Comparison of ENCODE assay signal across 8 mouse cellular contexts in genomic region chr8:81341591-81342235, GRCm38 (mm10). TPM values are rescaled to one million over a fixed set of nuclear protein-coding genes. Genes with fewer than 3 reads are reported as not detected.
A peak's percentile ranks its signal among the peaks of the same experiment; 100 is the strongest.
DNase-seq lines count a peak whose midpoint lies in the region; ATAC-seq lines count a peak whose summit lies in the region.

No protein-coding gene starts in this region.

- H3K4me1 ChIP-seq in intestine, embryonic 14.5 days (replicated peaks; ENCODE audit: control insufficient read depth, insufficient read depth, low read length) = no peaks in the 10 kb centered on the region; the same call in 1 of the 2 replicates

- ATAC-seq in intestine, embryonic 14.5 days (replicated peaks; ENCODE audit: low FRiP score, low TSS enrichment, low read depth) = peak; percentile 84
- peak; percentile 33 for ATAC-seq in megakaryocyte progenitor cell, adult 5-6 weeks (replicated peaks; ENCODE audit: poor library complexity)

- H3K4me3 ChIP-seq in intestine, embryonic 14.5 days (ENCODE audit: low read depth, low read length) = peak overlapping the region; percentile 52

- peak; percentile 55 for DNase-seq in WW6 (ENCODE audit: low read depth, low spot score)
- peak; percentile 94 for DNase-seq in cerebellum, adult 9-10 months
- DNase-seq in frontal cortex, postnatal 14 days (ENCODE audit: low spot score in 2 of 2) = peak; percentile 55 to 58
- DNase-seq in intestine, embryonic 14.5 days (ENCODE audit: low spot score) = peak; percentile 85
- peak; percentile 67 to 70 for DNase-seq in left cerebral cortex, postnatal 14 days (ENCODE audit: low spot score in 2 of 2)
- peak; percentile 76 to 82 for DNase-seq in right cerebral cortex, postnatal 10 days (ENCODE audit: low spot score in 2 of 2)
- DNase-seq in MN1 (ENCODE audit: low spot score) = no peak

- peak overlapping the region; percentile 47 for H3K9ac ChIP-seq in intestine, embryonic 14.5 days (ENCODE audit: low read length)

- H3K4me2 ChIP-seq in intestine, embryonic 14.5 days (ENCODE audit: low read length) = peak overlapping the region; percentile 93

- under 1% methylated on average over 22 of the region's 23 CpGs for whole genome bisulfite sequencing in intestine, embryonic 14.5 days

- H3K36me3 ChIP-seq in intestine, embryonic 14.5 days (ENCODE audit: control insufficient read depth, insufficient read depth, low read length) = no peaks in the 10 kb centered on the region

- H3K9me3 ChIP-seq in intestine, embryonic 14.5 days (ENCODE audit: control insufficient read depth, low read length) = no peaks in the 10 kb centered on the region

- H3K27ac ChIP-seq in intestine, embryonic 14.5 days (ENCODE audit: low read depth) = no peak overlapping the region

- H3K27me3 ChIP-seq in intestine, embryonic 14.5 days (replicated peaks; ENCODE audit: control insufficient read depth, insufficient read depth, low read length) = peaks cover 8% of the 10 kb centered on the region; the same call in 1 of the 2 replicates

- intact Hi-C loops in left cerebral cortex, postnatal 14 days (cut with DNase I) = loop anchor here (10.0 kb wide), 2 partner anchors 277 to 683 kb away; no protein-coding TSS in a partner anchor

RNA-seq across cellular contexts. Expression of gene Inpp4b, which starts 0.6 kb away (rescaled TPM):
- 6.0 and 6.2 TPM in 2 replicates for polyA plus RNA-seq in intestine, embryonic 14.5 days (2014; fragmentation: Nextera tagmentation; extraction: Ambion mirVana)
- 10 to 100 TPM in 1 of 2 experiments, 1 to 10 TPM in 1; 9.8 to 12.6 TPM for total RNA-seq in left cerebral cortex, postnatal 14 days (2021)
- 1.9 and 2.8 TPM in 2 replicates for total RNA-seq in megakaryocyte progenitor cell, adult 5-6 weeks (2015)
- total RNA-seq in megakaryocyte progenitor cell, adult 5-6 weeks (2017) = 0.42 and 1.0 TPM in 2 replicates
